Comparison of ENCODE assay signal across 9 mouse cellular contexts in the genomic region with DNA sequence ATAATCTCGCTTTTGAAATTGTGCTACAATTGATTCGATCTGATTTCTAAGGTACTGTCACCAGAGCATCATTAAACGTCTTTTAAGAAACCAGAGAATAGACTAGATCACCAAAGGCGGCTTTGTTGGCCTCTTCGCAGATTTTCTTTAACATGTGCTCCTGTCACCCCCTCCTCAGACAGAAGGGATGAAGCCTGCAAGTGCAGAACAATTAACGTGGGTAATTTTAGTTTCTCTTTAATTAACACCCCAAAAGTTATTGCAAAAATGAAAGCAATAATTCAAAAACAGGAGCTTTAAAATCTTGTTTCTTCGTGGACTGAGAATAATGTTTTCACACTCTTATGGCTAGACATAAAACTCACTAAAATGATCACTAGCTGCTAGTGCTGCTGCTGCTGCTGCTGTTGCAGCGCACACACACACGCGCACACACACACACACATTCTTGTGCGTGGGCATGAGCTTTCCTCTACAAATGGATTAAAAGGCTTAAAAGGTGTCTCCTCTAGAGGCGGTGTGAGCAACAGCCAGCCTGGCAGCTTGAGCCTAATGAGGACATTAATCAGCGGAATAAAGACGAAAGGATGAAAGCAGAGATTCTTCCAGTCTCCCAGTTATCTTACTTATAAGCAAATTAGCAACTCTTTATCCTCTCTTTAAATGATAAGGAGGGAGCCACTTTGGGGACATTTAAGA.
DNase-seq lines count a peak whose midpoint lies in the region; ATAC-seq and TF ChIP-seq lines count a peak whose summit lies in the region.
"Had no signal": no experiment of that assay in that cellular context is flagged by ENCODE, and none has a peak within 500 bp of the region (broad histone marks: within the 10 kb centered on the region; RNA-seq: fewer than 3 reads in every experiment).

No protein-coding gene starts in this region.

- H3K4me1 ChIP-seq in heart, embryonic 11.5 days (ENCODE audit: control insufficient read depth, insufficient read depth, low read length), result no peaks in the 10 kb centered on the region; the same call in 1 of the 2 replicates
- no peaks in the 10 kb centered on the region; the same call in 1 of the 2 replicates for H3K4me1 ChIP-seq in heart, adult 2 months (ENCODE audit: control insufficient read depth, insufficient read depth, low read length)
- peaks cover 15% of the 10 kb centered on the region for H3K4me1 ChIP-seq in forebrain, postnatal 0 days (ENCODE audit: insufficient read depth)
- H3K4me1 ChIP-seq in midbrain, embryonic 15.5 days, result peaks cover 25% of the 10 kb centered on the region
- H3K4me1 ChIP-seq in liver, postnatal 0 days (ENCODE audit: insufficient read depth), result no peaks in the 10 kb centered on the region

- no peak for TF ChIP-seq POLR2A in heart, adult 2 months (IDR thresholded peaks at IDR 0.05; ENCODE audit: insufficient read depth, low read depth, low read length)
- no peak for TF ChIP-seq POLR2A in brain, embryonic 14.5 days (IDR thresholded peaks at IDR 0.05; ENCODE audit: borderline replicate concordance, extremely low read depth, insufficient read depth, insufficient read length, poor library complexity, severe bottlenecking)

- no peaks in the 10 kb centered on the region for H3K27me3 ChIP-seq in heart, embryonic 11.5 days (ENCODE audit: control insufficient read depth, insufficient read depth, low read length)
- no peaks in the 10 kb centered on the region for H3K27me3 ChIP-seq in heart, adult 2 months (ENCODE audit: control insufficient read depth, insufficient read depth, low read length)
- H3K27me3 ChIP-seq in forebrain, postnatal 0 days (ENCODE audit: insufficient read depth, low read length), result peaks cover 4% of the 10 kb centered on the region
- H3K27me3 ChIP-seq in midbrain, embryonic 15.5 days (replicated peaks), result peaks cover 13% of the 10 kb centered on the region; the same call in 1 of the 2 replicates
- H3K27me3 ChIP-seq in liver, postnatal 0 days (ENCODE audit: insufficient read depth, low read length), result no peaks in the 10 kb centered on the region

- TF ChIP-seq CTCF in heart, adult 2 months (IDR thresholded peaks at IDR 0.05), result no peak; the same call in 1 of the 2 replicates
- TF ChIP-seq CTCF in brain, embryonic 14.5 days (IDR thresholded peaks at IDR 0.05; ENCODE audit: borderline replicate concordance, extremely low read depth, insufficient read depth, insufficient read length), result peak; percentile 38; the same call in 1 of the 2 replicates
- peak; percentile 31; the same call in 1 of the 2 replicates for TF ChIP-seq CTCF in forebrain, postnatal 0 days (IDR thresholded peaks at IDR 0.05; ENCODE audit: low read depth)
- no peak for TF ChIP-seq CTCF in liver, postnatal 0 days (IDR thresholded peaks at IDR 0.05; ENCODE audit: low read depth)

- peak overlapping the region; percentile 40 for H3K4me2 ChIP-seq in heart, embryonic 11.5 days
- H3K4me2 ChIP-seq in forebrain, postnatal 0 days (ENCODE audit: low read depth), result peak overlapping the region; percentile 37
- H3K4me2 ChIP-seq in midbrain, embryonic 15.5 days, result peak overlapping the region; percentile 43
- H3K4me2 ChIP-seq in liver, postnatal 0 days (ENCODE audit: low read depth, low read length), result no peak overlapping the region

- DNase-seq in heart, adult 2 months, result no peak
- peak; percentile 91 for DNase-seq in brain, embryonic 14.5 days (ENCODE audit: low read depth)
- peak; percentile 56 for DNase-seq in forebrain, postnatal 0 days
- no peak for DNase-seq in urinary bladder, postnatal 14 days (ENCODE audit: low spot score)
- no peak for DNase-seq in spleen, postnatal 4 days (ENCODE audit: low spot score in 2 of 2)
- no peak for DNase-seq in liver, postnatal 0 days

- no peaks in the 10 kb centered on the region for H3K79me2 ChIP-seq in heart, adult 2 months (replicated peaks; ENCODE audit: control insufficient read depth, insufficient read depth, low read length)

- ATAC-seq in heart, embryonic 11.5 days (replicated peaks; ENCODE audit: insufficient number of reproducible peaks, low FRiP score, low TSS enrichment), result no peak
- peak; percentile 78 for ATAC-seq in forebrain, postnatal 0 days
- peak; percentile 87 for ATAC-seq in midbrain, embryonic 15.5 days (replicated peaks)
- no peak for ATAC-seq in liver, postnatal 0 days
- ATAC-seq: inflammation-experienced regulatory T-cells, adult 6 months had no signal

- H3K36me3 ChIP-seq in heart, embryonic 11.5 days (ENCODE audit: control insufficient read depth, insufficient read depth, low read length), result no peaks in the 10 kb centered on the region
- H3K36me3 ChIP-seq in heart, adult 2 months (ENCODE audit: control insufficient read depth, insufficient read depth, low read length), result no peaks in the 10 kb centered on the region
- no peaks in the 10 kb centered on the region for H3K36me3 ChIP-seq in forebrain, postnatal 0 days (ENCODE audit: insufficient read depth)
- no peaks in the 10 kb centered on the region for H3K36me3 ChIP-seq in midbrain, embryonic 15.5 days (replicated peaks)
- H3K36me3 ChIP-seq in liver, postnatal 0 days (replicated peaks; ENCODE audit: insufficient read depth, low read length), result no peaks in the 10 kb centered on the region

- H3K27ac ChIP-seq in heart, embryonic 11.5 days (ENCODE audit: low read depth, low read length), result no peak overlapping the region
- no peak overlapping the region for H3K27ac ChIP-seq in heart, adult 2 months
- no peak overlapping the region for H3K27ac ChIP-seq in forebrain, postnatal 0 days (ENCODE audit: low read depth, low read length)
- peak overlapping the region; percentile 19; the same call in 1 of the 2 replicates for H3K27ac ChIP-seq in midbrain, embryonic 15.5 days
- H3K27ac ChIP-seq in liver, postnatal 0 days (ENCODE audit: low read depth), result no peak overlapping the region

- no peak overlapping the region for H3K9ac ChIP-seq in heart, embryonic 11.5 days (ENCODE audit: low read depth, low read length)
- no peak overlapping the region for H3K9ac ChIP-seq in heart, adult 2 months (ENCODE audit: low read depth, low read length)
- H3K9ac ChIP-seq in forebrain, postnatal 0 days, result no peak overlapping the region
- no peak overlapping the region for H3K9ac ChIP-seq in midbrain, embryonic 15.5 days
- H3K9ac ChIP-seq in liver, postnatal 0 days (replicated peaks), result no peak overlapping the region

- TF ChIP-seq EP300 in heart, adult 2 months (IDR thresholded peaks at IDR 0.05; ENCODE audit: insufficient read depth, low read depth, low read length), result no peak
- no peak for TF ChIP-seq EP300 in liver, postnatal 0 days (IDR thresholded peaks at IDR 0.05; ENCODE audit: low read depth)

- intact Hi-C loops in heart, adult 2 months (cut with DNase I), result no loop called here

- 43% methylated on average over 14 of the region's 14 CpGs for WGBS in heart, embryonic 11.5 days (ENCODE audit: insufficient replicate concordance)
- WGBS in heart, adult 2 months, result 61% methylated on average over 14 of the region's 14 CpGs
- 8% methylated on average over 14 of the region's 14 CpGs for WGBS in forebrain, postnatal 0 days
- WGBS in midbrain, embryonic 15.5 days, result 9% methylated on average over 14 of the region's 14 CpGs
- WGBS in liver, postnatal 0 days (ENCODE audit: insufficient replicate concordance), result 59% methylated on average over 14 of the region's 14 CpGs

- no peaks in the 10 kb centered on the region for H3K9me3 ChIP-seq in heart, embryonic 11.5 days (replicated peaks; ENCODE audit: control insufficient read depth, low read length)
- no peaks in the 10 kb centered on the region for H3K9me3 ChIP-seq in forebrain, postnatal 0 days (ENCODE audit: low read length)
- no peaks in the 10 kb centered on the region for H3K9me3 ChIP-seq in midbrain, embryonic 15.5 days
- H3K9me3 ChIP-seq in liver, postnatal 0 days (ENCODE audit: low read length), result no peaks in the 10 kb centered on the region

- H3K4me3 ChIP-seq in heart, embryonic 11.5 days (ENCODE audit: low read depth, low read length), result no peak overlapping the region
- H3K4me3 ChIP-seq in heart, adult 2 months, result no peak overlapping the region; the same call in 1 of the 2 replicates
- no peak overlapping the region; the same call in 1 of the 2 replicates for H3K4me3 ChIP-seq in forebrain, postnatal 0 days (ENCODE audit: low read depth, low read length)
- peak overlapping the region; percentile 20 for H3K4me3 ChIP-seq in midbrain, embryonic 15.5 days
- H3K4me3 ChIP-seq in liver, postnatal 0 days (ENCODE audit: low read depth, low read length), result no peak overlapping the region

Comparison
In these comparisons a context has a peak if more than half of its experiments do, and no peak if none do; other contexts are left out.
1. ATAC-seq: peak in forebrain, postnatal 0 days (single experiment) and midbrain, embryonic 15.5 days (single experiment); none in heart, embryonic 11.5 days (single experiment) and liver, postnatal 0 days (single experiment).
2. DNase-seq: peak in brain, embryonic 14.5 days (single experiment) and forebrain, postnatal 0 days (single experiment); none in heart, adult 2 months (0 of 2), urinary bladder, postnatal 14 days (single experiment), spleen, postnatal 4 days (0 of 2) and liver, postnatal 0 days (single experiment).
3. CTCF ChIP-seq: peak in brain, embryonic 14.5 days (single experiment) and forebrain, postnatal 0 days (single experiment); none in heart, adult 2 months (single experiment) and liver, postnatal 0 days (single experiment).